26 mouse cellular contexts compared by ENCODE assay signal in the genomic region with DNA sequence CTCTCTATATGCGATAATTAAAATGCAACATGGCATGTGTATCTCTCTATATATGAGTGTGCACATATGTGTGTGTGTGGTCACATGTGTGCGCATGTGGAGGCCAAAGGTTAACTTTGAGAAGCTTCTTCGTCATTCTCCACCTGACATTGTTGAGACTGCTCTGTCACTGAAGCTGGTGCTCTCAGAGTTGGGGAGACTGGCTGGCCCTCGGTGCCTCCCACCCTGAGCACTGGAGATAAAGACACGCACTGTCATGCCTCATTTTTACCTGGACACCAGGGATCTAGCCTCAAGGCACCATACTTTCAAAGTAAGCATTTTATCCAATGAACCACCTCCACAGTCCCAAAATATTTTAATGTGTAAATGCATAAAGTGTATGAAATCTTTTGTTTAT. TPM values are rescaled to one million over a fixed set of nuclear protein-coding genes. Genes with fewer than 3 reads are reported as not detected.
DNase-seq lines count a peak whose midpoint lies in the region; ATAC-seq and TF ChIP-seq lines count a peak whose summit lies in the region.
"Had no signal": no experiment of that assay in that cellular context is flagged by ENCODE, and none has a peak within 500 bp of the region (broad histone marks: within the 10 kb centered on the region; RNA-seq: fewer than 3 reads in every experiment).

No protein-coding gene starts in this region.

- intact Hi-C loops in heart, postnatal 25 days (cut with DNase I) = no loop called here

- no peak for TF ChIP-seq RAD21 in MEL (IDR thresholded peaks at IDR 0.05; ENCODE audit: low read depth, low read length)

- 75% methylated on average over 5 of the region's 5 CpGs for WGBS in heart, embryonic 10.5 days
- WGBS in liver, postnatal 0 days (ENCODE audit: insufficient replicate concordance) = 70% methylated on average over 5 of the region's 5 CpGs

- peak overlapping the region; percentile 52; the same call in 1 of the 2 replicates for H3K27ac ChIP-seq in heart, embryonic 10.5 days
- H3K27ac ChIP-seq in MEL (ENCODE audit: control insufficient read depth, low read depth, low read length) = peak overlapping the region; percentile 95
- peak overlapping the region; percentile 45; the same call in 1 of the 2 replicates for H3K27ac ChIP-seq in liver, postnatal 0 days (ENCODE audit: low read depth)
- H3K27ac ChIP-seq: heart, adult 2 months; limb, embryonic 15.5 days; midbrain, embryonic 13.5 days; neural tube, embryonic 13.5 days had no signal

- no peaks in the 10 kb centered on the region; the same call in 1 of the 2 replicates for H3K79me2 ChIP-seq in MEL (ENCODE audit: control insufficient read depth, insufficient read depth, low read length, poor library complexity)

- H3K4me2 ChIP-seq in liver, postnatal 0 days (ENCODE audit: low read depth, low read length) = peak overlapping the region; percentile 30; the same call in 1 of the 2 replicates
- H3K4me2 ChIP-seq: limb, embryonic 15.5 days; midbrain, embryonic 13.5 days; neural tube, embryonic 13.5 days had no signal

- no peak overlapping the region for H3K4me3 ChIP-seq in heart, embryonic 10.5 days
- no peak overlapping the region for H3K4me3 ChIP-seq in MEL (ENCODE audit: control insufficient read depth in 1 of 2, insufficient read depth in 1 of 2, low read depth in 2 of 2, low read length in 2 of 2)
- H3K4me3 ChIP-seq in liver, postnatal 0 days (ENCODE audit: low read depth, low read length) = no peak overlapping the region
- H3K4me3 ChIP-seq: heart, adult 2 months; limb, embryonic 15.5 days; midbrain, embryonic 13.5 days; neural tube, embryonic 13.5 days had no signal

- H3K4me1 ChIP-seq in heart, embryonic 10.5 days = peaks cover 17% of the 10 kb centered on the region
- peaks cover 54 to 79% of the 10 kb centered on the region in 2 experiments for H3K4me1 ChIP-seq in MEL (ENCODE audit: control insufficient read depth in 1 of 2, insufficient read depth in 2 of 2, low read length in 2 of 2)
- H3K4me1 ChIP-seq in liver, postnatal 0 days (ENCODE audit: insufficient read depth) = peaks cover 40% of the 10 kb centered on the region

- H3K36me3 ChIP-seq in heart, embryonic 10.5 days = no peaks in the 10 kb centered on the region
- peaks cover 0 to 80% of the 10 kb centered on the region in 2 experiments; a peak in 2 of 4 replicates for H3K36me3 ChIP-seq in MEL (ENCODE audit: control insufficient read depth in 1 of 2, insufficient read depth in 2 of 2, low read length in 2 of 2)
- H3K36me3 ChIP-seq in liver, postnatal 0 days (replicated peaks; ENCODE audit: insufficient read depth, low read length) = no peaks in the 10 kb centered on the region
- H3K36me3 ChIP-seq: limb, embryonic 15.5 days; midbrain, embryonic 13.5 days; neural tube, embryonic 13.5 days had no signal

- no peak overlapping the region for H3K9ac ChIP-seq in MEL (ENCODE audit: control insufficient read depth, low read depth, low read length, poor library complexity, severe bottlenecking)
- H3K9ac ChIP-seq in liver, postnatal 0 days (replicated peaks) = no peak overlapping the region
- H3K9ac ChIP-seq: limb, embryonic 15.5 days; midbrain, embryonic 13.5 days; neural tube, embryonic 13.5 days had no signal

- TF ChIP-seq CTCF in MEL (IDR thresholded peaks at IDR 0.05 in 2 of 3, conservative IDR thresholded peaks at IDR 0.05 in 1 of 3; ENCODE audit: control insufficient read depth in 1 of 3, insufficient read depth in 1 of 3, low read depth in 2 of 3, low read length in 3 of 3, poor library complexity in 1 of 3, severe bottlenecking in 1 of 3) = no peak
- TF ChIP-seq CTCF in liver, postnatal 0 days (IDR thresholded peaks at IDR 0.05; ENCODE audit: low read depth) = no peak

- TF ChIP-seq EP300 in MEL (IDR thresholded peaks at IDR 0.05; ENCODE audit: low read depth in 1 of 2, low read length in 2 of 2) = peak in 1 of 2 experiments; percentile 27; a peak in 2 of 4 replicates
- peak; percentile 79 for TF ChIP-seq EP300 in liver, postnatal 0 days (IDR thresholded peaks at IDR 0.05; ENCODE audit: low read depth)

- ATAC-seq in liver, postnatal 0 days = peak; percentile 83
- ATAC-seq: CD4-positive, CD25-positive, alpha-beta regulatory T cell, adult 4 months; forebrain, embryonic 14.5 days; hindbrain, embryonic 16.5 days; intestine, embryonic 16.5 days; lung, postnatal 0 days; midbrain, embryonic 13.5 days had no signal

- DNase-seq in heart, embryonic 10.5 days (ENCODE audit: low spot score) = peak; percentile 88
- no peak for DNase-seq in heart, postnatal 25 days (ENCODE audit: low spot score)
- DNase-seq in MEL (ENCODE audit: low read depth, low spot score) (no peak), liver (peak; percentile 88)
- DNase-seq in liver, postnatal 0 days = peak; percentile 47
- DNase-seq in left cerebral cortex, adult 11 months (ENCODE audit: low spot score) = no peak
- no peak for DNase-seq in left cerebral cortex, adult 18-20 months (ENCODE audit: low spot score in 2 of 2)
- DNase-seq: adrenal gland, postnatal 14 days; cerebellum, adult 8-10 months; gastrocnemius, postnatal 10 days; heart, adult 2 months; heart, postnatal 4 days; kidney, postnatal 36 days; layer of hippocampus, adult 9-11 months; thymus, postnatal 14 days had no signal

- H3K9me3 ChIP-seq in heart, embryonic 10.5 days = no peaks in the 10 kb centered on the region
- H3K9me3 ChIP-seq in MEL (replicated peaks; ENCODE audit: insufficient read depth, low read length) = no peaks in the 10 kb centered on the region
- no peaks in the 10 kb centered on the region for H3K9me3 ChIP-seq in liver, postnatal 0 days (ENCODE audit: low read length)
- H3K9me3 ChIP-seq: limb, embryonic 15.5 days; midbrain, embryonic 13.5 days; neural tube, embryonic 13.5 days had no signal

- H3K27me3 ChIP-seq in heart, embryonic 10.5 days (ENCODE audit: insufficient read depth, poor library complexity, severe bottlenecking) = no peaks in the 10 kb centered on the region
- H3K27me3 ChIP-seq in MEL (ENCODE audit: control insufficient read depth in 1 of 2, insufficient read depth in 2 of 2, low read length in 2 of 2) = no peaks in the 10 kb centered on the region
- H3K27me3 ChIP-seq in liver, postnatal 0 days (ENCODE audit: insufficient read depth, low read length) = no peaks in the 10 kb centered on the region
- H3K27me3 ChIP-seq: limb, embryonic 15.5 days; midbrain, embryonic 13.5 days; neural tube, embryonic 13.5 days had no signal

- TF ChIP-seq POLR2A in MEL (IDR thresholded peaks at IDR 0.05; ENCODE audit: control insufficient read depth in 1 of 2, insufficient read depth in 1 of 2, low read depth in 1 of 2, low read length in 2 of 2, poor library complexity in 1 of 2) = no peak

TF ChIP-seq in MEL, 35 proteins besides CTCF, POLR2A, EP300 and RAD21:
- TF ChIP-seq POLR2AphosphoS2 (IDR thresholded peaks at IDR 0.05; ENCODE audit: low read length) (no peak), TCF12 (IDR thresholded peaks at IDR 0.05; ENCODE audit: low read depth, low read length) (no peak), NRF1 (IDR thresholded peaks at IDR 0.05; ENCODE audit: insufficient read depth, low read depth, low read length, poor library complexity, severe bottlenecking) (no peak), TAL1 (IDR thresholded peaks at IDR 0.05; ENCODE audit: low read length) (peak; percentile 34; the same call in 1 of the 2 replicates), MAX (IDR thresholded peaks at IDR 0.05; ENCODE audit: low read length) (peak; percentile 15; the same call in 1 of the 2 replicates), GATA1 (IDR thresholded peaks at IDR 0.05; ENCODE audit: low read depth, low read length) (0 out of 2 replicates have a peak, but pooled peaks have one; percentile 7), CHD2 (IDR thresholded peaks at IDR 0.05; ENCODE audit: low read length) (no peak)

RNA-seq across cellular contexts. Expression of gene Asb17, which starts 41.4 kb away (rescaled TPM):
- polyA plus RNA-seq in heart, embryonic 10.5 days (2016; fragmentation: Nextera tagmentation; extraction: Ambion mirVana) = 1.0 and 2.0 TPM in 2 replicates
- not detected for total RNA-seq in heart, postnatal 25 days (2021)
- 9.0 and 9.7 TPM in 2 replicates for total RNA-seq in MEL (2012; rRNA removed)
- 1 to 10 TPM in 1 of 2 experiments, not detected in 1; 5.7 TPM for polyA plus RNA-seq in MEL (2012; ENCODE audit: insufficient read depth in 1 of 2, insufficient read length in 2 of 2, low read depth in 1 of 2, low replicate concordance in 2 of 2, missing spikeins in 1 of 2)
- 0.40 and 0.66 TPM in 2 replicates for polyA plus RNA-seq in liver, postnatal 0 days (2015; fragmentation: Nextera tagmentation; extraction: Ambion mirVana)
- not detected for total RNA-seq in left cerebral cortex, adult 18-20 months (2021)
- total RNA-seq: adrenal gland, postnatal 14 days; ES-E14; gastrocnemius, postnatal 10 days; heart, adult 2 months; heart, postnatal 4 days; left cerebral cortex, postnatal 14 days had no signal
- polyA plus RNA-seq: CD4-positive, CD25-positive, alpha-beta regulatory T cell, adult 4 months; forebrain, embryonic 14.5 days; heart, adult 2 months; kidney, embryonic 14.5 days; lung, postnatal 0 days; midbrain, embryonic 13.5 days had no signal

Comparison
In these comparisons a context has a peak if more than half of its experiments do, and no peak if none do; other contexts are left out.
1. DNase-seq: peak in heart, embryonic 10.5 days (single experiment), liver (single experiment) and liver, postnatal 0 days (single experiment); none in heart, postnatal 25 days (single experiment), MEL (single experiment), left cerebral cortex, adult 11 months (single experiment) and left cerebral cortex, adult 18-20 months (0 of 2).
2. H3K27ac ChIP-seq: peak in every context shown above with its lines; median percentile 95 in MEL; 52 in heart, embryonic 10.5 days; 45 in liver, postnatal 0 days.